Mouse (Mus musculus): Measurements from ENCODE around the gene Scimp. TPM values are rescaled to one million over a fixed set of nuclear protein-coding genes. Genes with fewer than 3 reads are reported as not detected.
"Not testable (repeated sequence)": the region's sequence is repeated elsewhere in the genome, so short reads cannot be mapped to it uniquely, and the experiment has no call there.

Gene Scimp
- total RNA-seq, 2 experiments from 2014 or later = not detected

- no peak overlapping the region for H3K27ac ChIP-seq
- no peak overlapping the region for H3K4me3 ChIP-seq
- no peak for TF ChIP-seq CTCF (IDR thresholded peaks at IDR 0.05)
- no peak for DNase-seq (ENCODE audit: extremely low spot score in 1 of 2, low spot score in 2 of 2)
- intact Hi-C loops (cut with DNase I) = no loop called here
Observed at GRCm38 (mm10) chr11:70788972-70789655, 23.3 kb downstream of the Scimp start.

- no peak for DNase-seq (ENCODE audit: extremely low spot score in 1 of 2, low spot score in 2 of 2)
- TF ChIP-seq CTCF (IDR thresholded peaks at IDR 0.05) = no peak
- H3K27ac ChIP-seq = no peak overlapping the region
- intact Hi-C loops (cut with DNase I) = no loop called here
- no peak overlapping the region for H3K4me3 ChIP-seq
Observed at GRCm38 (mm10) chr11:70787052-70787451, 25.3 kb downstream of the Scimp start.

GRCm38 (mm10) chr11:70785908-70786307 is 26.5 kb downstream of the Scimp start:
- H3K4me3 ChIP-seq = no peak overlapping the region
- intact Hi-C loops (cut with DNase I) = no loop called here
- no peak for DNase-seq (ENCODE audit: extremely low spot score in 1 of 2, low spot score in 2 of 2)
- no peak overlapping the region for H3K27ac ChIP-seq
- TF ChIP-seq CTCF (IDR thresholded peaks at IDR 0.05) = no peak

GRCm38 (mm10) chr11:70778058-70778457 is 34.3 kb downstream of the Scimp start:
- not testable (repeated sequence) for DNase-seq (ENCODE audit: extremely low spot score in 1 of 2, low spot score in 2 of 2); H3K27ac ChIP-seq; H3K4me3 ChIP-seq
- TF ChIP-seq CTCF (IDR thresholded peaks at IDR 0.05) = peak; percentile 64
- intact Hi-C loops (cut with DNase I) = loop anchor here (5.0 kb wide), 1 partner anchor 39 kb away; no protein-coding TSS in a partner anchor

GRCm38 (mm10) chr11:70777634-70778033 is 34.8 kb downstream of the Scimp start:
- intact Hi-C loops (cut with DNase I) = loop anchor here (5.0 kb wide), 1 partner anchor 40 kb away; no protein-coding TSS in a partner anchor
- H3K4me3 ChIP-seq = no peak overlapping the region
- DNase-seq (ENCODE audit: extremely low spot score in 1 of 2, low spot score in 2 of 2) = no peak
- no peak for TF ChIP-seq CTCF (IDR thresholded peaks at IDR 0.05)
- H3K27ac ChIP-seq = no peak overlapping the region

- no peak overlapping the region for H3K27ac ChIP-seq
- TF ChIP-seq CTCF (IDR thresholded peaks at IDR 0.05) = peak; percentile 89
- no peak overlapping the region for H3K4me3 ChIP-seq
- intact Hi-C loops (cut with DNase I) = loop anchor here (5.0 kb wide), 1 partner anchor 40 kb away; no protein-coding TSS in a partner anchor
- peak; percentile 65 to 72 for DNase-seq (ENCODE audit: extremely low spot score in 1 of 2, low spot score in 2 of 2)
Observed at GRCm38 (mm10) chr11:70776830-70777571, 35.4 kb downstream of the Scimp start.

- no peak overlapping the region for H3K4me3 ChIP-seq
- intact Hi-C loops (cut with DNase I) = no loop called here
- no peak for DNase-seq (ENCODE audit: extremely low spot score in 1 of 2, low spot score in 2 of 2)
- no peak overlapping the region for H3K27ac ChIP-seq
- no peak for TF ChIP-seq CTCF (IDR thresholded peaks at IDR 0.05)
Observed at GRCm38 (mm10) chr11:70770804-70771203, 41.6 kb downstream of the Scimp start.

GRCm38 (mm10) chr11:70765776-70766445 is 46.5 kb downstream of the Scimp start:
- DNase-seq (ENCODE audit: extremely low spot score in 1 of 2, low spot score in 2 of 2) = no peak
- intact Hi-C loops (cut with DNase I) = no loop called here
- TF ChIP-seq CTCF (IDR thresholded peaks at IDR 0.05) = no peak
- Histone ChIP-seq H3K27ac (no peak overlapping the region), H3K4me3 (no peak overlapping the region)

- intact Hi-C loops (cut with DNase I) = loop anchor here (5.0 kb wide), 1 partner anchor 352 kb away; the partner anchor contains the start of gene Pelp1
- peak within 1 kb of the TSS; percentile 93 for H3K27ac ChIP-seq
Observed at GRCm38 (mm10) chr11:70763936-70764808, 48.2 kb downstream of the Scimp start, which contains the start of gene Zfp3. TSS of gene Zfp3 (plus strand) at chr11:70764209.

GRCm38 (mm10) chr11:70763582-70763935 is 48.8 kb downstream of the Scimp start:
- peak overlapping the region; percentile 72 for H3K4me3 ChIP-seq
- no peak for TF ChIP-seq CTCF (IDR thresholded peaks at IDR 0.05)
- H3K27ac ChIP-seq = peak overlapping the region; percentile 93
- no peak for DNase-seq (ENCODE audit: extremely low spot score in 1 of 2, low spot score in 2 of 2)
- intact Hi-C loops (cut with DNase I) = loop anchor here (5.0 kb wide), 1 partner anchor 351 kb away; the partner anchor contains the start of gene Pelp1

More at GRCm38 (mm10) chr11:70763936-70764808, 48.2 kb downstream of the Scimp start, which contains the start of gene Zfp3:
- DNase-seq (ENCODE audit: extremely low spot score in 1 of 2, low spot score in 2 of 2) = peak; percentile 84 to 87
- TF ChIP-seq CTCF (IDR thresholded peaks at IDR 0.05) = no peak
- H3K4me3 ChIP-seq = peak within 1 kb of the TSS; percentile 72

- no peak overlapping the region for H3K4me3 ChIP-seq
- no peak overlapping the region for H3K27ac ChIP-seq
- no peak for DNase-seq (ENCODE audit: extremely low spot score in 1 of 2, low spot score in 2 of 2)
- no peak for TF ChIP-seq CTCF (IDR thresholded peaks at IDR 0.05)
- intact Hi-C loops (cut with DNase I) = loop anchor here (5.0 kb wide), 1 partner anchor 350 kb away; the partner anchor contains the start of gene Pelp1
Observed at GRCm38 (mm10) chr11:70762641-70763040, 49.7 kb downstream of the Scimp start.

GRCm38 (mm10) chr11:70760446-70760845 is 51.9 kb downstream of the Scimp start:
- not testable (repeated sequence) for H3K4me3 ChIP-seq; DNase-seq (ENCODE audit: extremely low spot score in 1 of 2, low spot score in 2 of 2); H3K27ac ChIP-seq
- intact Hi-C loops (cut with DNase I) = loop anchor here (5.0 kb wide), 1 partner anchor 348 kb away; the partner anchor contains the start of gene Pelp1
